Mouse (Mus musculus) CD4-positive, CD25-positive, alpha-beta regulatory T cell, adult 4 months (primary cell): ENCODE data around the gene Upp1. TPM values are rescaled to one million over a fixed set of nuclear protein-coding genes. Genes with fewer than 3 reads are reported as not detected.
"Not testable (repeated sequence)": the region's sequence is repeated elsewhere in the genome, so short reads cannot be mapped to it uniquely, and the experiment has no call there.

Experiments
- ATAC-seq: one replicate; pipeline ENCODE4 v1.8.0; 2017
- polyA plus RNA-seq, 2 experiments: library from polyadenylated mRNA; unstranded; fragments of 100-300 nt; shearing (Covaris generic); gene quantifications; one replicate each; pipeline ENCODE4 v1.2.1; 2017

Upp1 gene
- not detected for polyA plus RNA-seq

DNA sequence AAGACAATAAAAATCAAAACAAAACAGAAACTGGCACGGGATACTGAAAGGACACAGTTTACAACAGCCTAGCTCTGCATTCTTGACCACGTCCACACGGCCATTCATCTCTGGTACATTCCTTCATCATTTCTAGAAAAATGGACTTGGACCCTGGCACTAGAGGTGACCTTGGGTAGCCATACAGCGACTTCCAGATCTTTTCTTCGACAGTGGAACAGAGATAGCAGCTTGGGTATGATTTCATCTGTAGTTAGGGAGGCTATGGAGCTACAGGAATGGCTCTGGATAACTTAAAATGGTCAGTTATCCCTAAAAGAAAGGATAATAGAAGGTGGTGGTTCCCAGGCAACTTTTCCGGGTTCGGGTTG, at the start of gene Upp1:
Gene Upp1 (plus strand): TSS at position 54 of the 371 bp plus-strand sequence.
- no peak for ATAC-seq

DNA sequence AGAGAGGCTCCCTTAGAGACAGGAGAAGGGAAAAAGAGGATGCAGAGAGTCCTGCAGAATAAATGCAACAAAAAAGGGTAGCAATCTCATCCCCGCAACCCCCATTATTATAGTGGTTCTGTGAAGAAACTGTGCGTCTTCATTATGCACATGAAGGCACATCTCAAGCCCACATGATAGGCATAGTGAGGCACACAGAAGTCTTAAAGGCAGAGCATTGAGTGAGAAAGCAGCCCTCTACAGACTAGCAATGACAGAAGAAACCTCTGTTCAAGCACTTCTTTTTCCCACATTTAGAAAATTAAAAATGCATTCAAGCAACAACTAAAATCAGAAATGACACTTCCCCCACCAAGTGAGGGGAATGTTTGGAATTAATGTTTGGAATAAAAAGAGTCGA, 41.5 kb upstream of the Upp1 start:
- ATAC-seq = no peak

DNA sequence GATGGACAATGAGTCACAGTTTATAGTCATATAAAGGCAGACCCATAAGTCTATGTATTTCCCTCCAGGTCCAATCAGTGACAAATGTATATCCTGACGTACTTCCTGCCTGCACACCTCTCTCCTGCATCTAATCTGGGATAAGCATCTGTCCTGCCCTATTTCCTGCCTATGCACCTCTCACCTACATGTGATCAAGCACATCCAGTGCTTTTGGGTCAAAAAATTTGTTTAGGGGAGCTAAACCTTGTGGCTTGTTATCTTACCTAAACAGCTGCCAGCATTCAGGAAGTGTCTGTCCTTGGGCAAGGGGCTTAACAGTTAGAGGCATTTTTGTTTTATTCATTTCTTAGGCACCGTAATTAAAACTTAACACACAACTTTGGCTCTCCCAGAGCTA, 4.7 kb upstream of the Upp1 start:
- ATAC-seq = no peak

DNA sequence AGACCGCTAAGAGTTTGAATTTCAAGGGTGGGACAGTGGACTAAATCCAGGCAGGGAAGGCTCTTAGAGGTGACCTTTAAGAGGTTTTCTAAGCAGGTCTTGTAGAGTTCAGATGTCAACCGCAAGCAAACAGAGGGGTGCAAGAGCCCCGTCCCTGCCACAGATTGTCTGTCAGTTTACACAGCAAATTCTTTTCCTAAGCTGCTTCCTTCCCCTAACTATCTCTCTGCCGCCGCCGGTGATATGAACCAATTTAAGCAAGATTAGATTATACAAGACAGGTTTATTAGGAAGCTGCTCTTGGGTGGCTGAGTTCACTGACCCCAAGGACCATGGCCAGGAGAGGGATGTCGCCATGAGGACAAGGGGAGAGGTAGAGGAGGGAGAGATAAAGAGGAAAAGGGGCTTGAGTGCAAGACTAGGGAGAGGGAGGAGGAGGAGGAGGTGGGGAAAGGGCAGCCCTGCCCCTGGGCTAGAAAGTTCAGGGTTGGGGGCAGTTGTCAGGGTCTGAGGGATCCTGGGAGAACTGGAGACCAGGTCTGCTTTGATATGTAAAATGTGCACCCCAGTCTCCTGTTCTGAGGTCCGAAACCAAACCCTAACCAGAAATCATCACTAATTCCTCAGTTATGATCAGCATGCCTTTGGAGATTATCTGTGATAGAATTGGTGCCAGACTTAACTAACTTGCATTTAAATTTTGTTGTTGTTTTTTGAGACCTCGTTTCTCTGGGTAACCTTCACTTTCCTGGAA, 2.4 kb upstream of the Upp1 start:
- no peak for ATAC-seq

DNA sequence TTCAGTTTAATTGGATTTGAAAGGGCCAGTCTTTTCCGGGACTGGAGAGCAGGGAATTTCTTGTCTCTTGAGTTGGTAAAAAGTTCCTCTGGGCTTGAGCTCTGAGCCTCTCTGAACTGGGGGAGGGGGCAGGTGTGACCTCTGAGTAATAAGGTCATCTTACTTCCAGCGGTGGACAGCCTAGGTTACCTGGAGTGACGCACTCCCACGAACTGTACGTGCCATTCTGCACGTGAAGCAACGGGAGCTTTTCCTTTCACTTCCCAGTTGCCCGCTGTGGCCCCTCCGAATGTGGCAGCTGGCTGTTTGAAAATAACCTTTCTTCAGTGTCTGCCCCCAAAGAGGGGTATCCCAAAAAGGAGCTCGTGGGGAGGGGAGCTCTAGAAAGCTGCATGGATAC, 1.8 kb upstream of the Upp1 start:
- ATAC-seq = no peak

DNA sequence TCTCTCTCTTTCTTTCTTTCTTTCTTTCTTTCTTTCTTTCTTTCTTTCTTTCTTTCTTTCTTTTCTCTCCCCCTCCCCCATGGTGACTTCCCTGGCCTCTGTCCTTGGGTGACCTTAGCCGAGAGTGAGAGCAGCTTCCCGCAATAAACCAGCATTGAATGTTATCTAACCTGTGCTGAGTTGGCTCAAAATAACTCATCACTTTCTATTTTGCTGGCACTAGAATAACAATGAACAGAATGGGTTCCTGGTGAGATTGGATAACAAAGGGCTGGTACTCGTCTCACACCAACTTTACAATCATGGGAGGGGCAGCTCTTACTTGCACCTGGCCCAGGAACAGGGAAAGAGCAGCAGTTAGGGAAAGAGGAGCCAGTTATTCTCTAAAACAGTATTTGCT, 987 bp upstream of the Upp1 start:
- ATAC-seq = no peak

DNA sequence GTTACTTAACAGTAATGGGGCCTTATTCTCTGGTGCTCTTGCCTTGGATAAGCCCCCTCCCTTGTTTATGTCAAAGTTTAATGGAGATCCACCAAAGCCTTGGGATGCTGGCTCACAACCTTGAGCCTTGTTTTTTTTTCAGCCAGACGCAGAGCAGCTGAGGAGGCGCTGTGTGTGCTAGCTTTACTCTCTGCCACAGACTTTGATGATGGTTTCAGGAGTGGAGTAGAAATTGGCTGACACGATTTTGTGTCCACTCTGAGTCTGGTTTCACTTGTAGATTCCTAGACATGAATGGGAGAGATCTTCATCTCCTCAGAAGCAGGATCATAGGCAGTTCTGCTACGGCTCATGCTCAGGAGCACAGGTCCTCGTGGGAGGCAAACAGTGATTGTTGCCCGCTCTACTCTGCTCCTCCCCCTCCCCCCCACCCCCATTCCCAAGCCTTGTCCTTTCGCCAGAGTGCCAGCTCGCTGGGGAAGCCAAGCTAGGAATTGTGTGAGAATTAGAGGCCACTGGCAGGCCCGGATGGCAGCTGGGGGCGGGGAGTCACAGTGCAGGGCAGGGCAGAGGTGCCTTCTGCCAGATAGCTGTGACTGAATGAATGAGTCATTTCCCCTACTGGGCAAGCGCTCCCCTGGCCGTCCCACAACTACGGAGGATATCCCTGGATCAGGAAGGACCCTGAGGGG, 399 bp upstream of the Upp1 start:
- no peak for ATAC-seq

DNA sequence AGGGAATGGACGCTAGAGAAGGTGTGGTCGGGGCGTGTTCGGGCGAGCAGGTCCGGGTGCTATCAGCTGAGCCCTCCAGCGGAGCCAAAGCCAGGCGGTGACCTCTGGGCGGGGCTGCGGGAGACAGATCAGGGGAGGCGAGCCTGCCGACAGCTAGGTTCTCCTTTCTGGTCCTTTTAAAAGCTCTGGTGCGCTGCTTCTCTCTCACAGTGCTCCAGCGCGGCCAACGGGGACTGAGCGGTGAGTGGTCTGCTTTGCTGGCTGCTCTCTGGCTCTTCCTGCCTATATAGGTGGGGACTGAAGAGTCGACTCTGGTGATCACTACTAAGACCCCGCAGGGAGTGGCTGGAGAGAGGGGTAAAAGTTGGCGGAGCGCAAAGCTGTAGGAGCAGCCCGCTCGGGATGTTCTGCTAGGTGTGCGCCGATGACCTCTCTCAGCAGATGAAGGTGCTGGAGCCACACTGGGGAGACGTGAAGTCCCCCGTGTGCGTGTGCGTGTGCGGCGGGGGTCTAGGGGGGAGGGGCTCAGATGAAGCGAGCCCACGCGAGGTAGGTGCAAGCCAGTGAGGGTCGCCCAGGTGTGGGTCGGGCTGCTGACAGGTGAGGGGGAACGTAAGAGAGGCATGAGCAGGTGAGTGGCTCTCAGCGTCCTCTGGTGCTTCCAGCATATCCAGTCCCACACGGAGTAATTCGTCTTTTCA, 668 bp downstream of the Upp1 start:
- ATAC-seq = no peak

DNA sequence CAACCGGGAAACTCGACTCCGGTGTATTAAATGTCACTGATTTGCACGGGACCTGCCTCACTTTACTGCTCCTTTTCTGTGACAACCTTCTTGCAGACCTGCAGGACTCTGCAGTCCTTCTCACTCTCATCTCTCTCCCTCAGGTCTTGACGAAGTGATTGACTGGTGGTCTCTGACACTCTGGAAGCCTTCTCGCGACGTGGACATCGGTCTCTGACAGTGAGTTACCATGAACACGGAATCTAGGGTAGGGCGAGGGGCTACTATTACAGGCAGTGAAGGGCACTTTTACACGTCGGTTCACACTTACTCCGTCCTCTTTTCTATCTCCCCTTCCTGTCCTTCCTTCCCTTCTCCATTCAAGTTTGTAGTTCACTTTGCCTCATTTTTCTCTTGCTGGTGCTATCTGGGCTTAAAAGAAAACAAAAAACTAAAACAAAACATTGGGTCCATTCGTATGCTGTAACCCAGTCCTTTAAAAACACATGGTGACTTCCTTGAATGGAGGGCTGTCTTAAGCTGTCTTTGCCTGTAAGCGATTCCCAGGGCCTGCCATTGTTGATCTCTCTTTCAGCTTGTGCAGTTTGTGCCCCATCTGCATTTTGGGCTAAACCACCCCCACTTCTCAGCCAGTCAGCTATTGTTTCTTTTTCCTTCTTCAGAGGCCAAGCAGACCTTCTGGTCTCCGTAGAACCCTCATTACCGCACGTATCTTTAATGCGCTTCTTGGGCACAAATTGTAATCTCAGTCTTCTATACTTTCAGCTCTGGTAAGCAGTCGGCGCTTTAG, 1.5 kb downstream of the Upp1 start:
- ATAC-seq = no peak

DNA sequence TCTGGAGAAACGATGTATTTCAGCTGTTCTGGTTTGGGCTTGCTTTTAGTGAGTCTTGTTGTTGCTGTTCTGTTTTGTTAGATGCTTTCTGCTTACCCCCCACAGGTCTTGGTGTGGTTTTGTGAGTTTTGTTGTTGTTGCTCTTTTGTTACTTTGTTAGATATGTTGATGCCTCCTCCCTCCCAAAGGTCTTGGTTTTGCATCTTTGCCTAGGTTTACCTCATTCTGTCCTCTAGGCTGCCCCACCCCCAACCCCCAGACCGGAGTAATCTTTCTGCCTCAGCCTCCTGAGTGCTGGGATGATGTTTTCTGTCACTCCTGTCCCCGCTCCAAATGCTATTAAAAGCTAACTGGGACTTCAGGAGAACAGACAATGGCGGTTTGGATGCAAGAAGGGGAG, 4.4 kb downstream of the Upp1 start:
- ATAC-seq = no peak

DNA sequence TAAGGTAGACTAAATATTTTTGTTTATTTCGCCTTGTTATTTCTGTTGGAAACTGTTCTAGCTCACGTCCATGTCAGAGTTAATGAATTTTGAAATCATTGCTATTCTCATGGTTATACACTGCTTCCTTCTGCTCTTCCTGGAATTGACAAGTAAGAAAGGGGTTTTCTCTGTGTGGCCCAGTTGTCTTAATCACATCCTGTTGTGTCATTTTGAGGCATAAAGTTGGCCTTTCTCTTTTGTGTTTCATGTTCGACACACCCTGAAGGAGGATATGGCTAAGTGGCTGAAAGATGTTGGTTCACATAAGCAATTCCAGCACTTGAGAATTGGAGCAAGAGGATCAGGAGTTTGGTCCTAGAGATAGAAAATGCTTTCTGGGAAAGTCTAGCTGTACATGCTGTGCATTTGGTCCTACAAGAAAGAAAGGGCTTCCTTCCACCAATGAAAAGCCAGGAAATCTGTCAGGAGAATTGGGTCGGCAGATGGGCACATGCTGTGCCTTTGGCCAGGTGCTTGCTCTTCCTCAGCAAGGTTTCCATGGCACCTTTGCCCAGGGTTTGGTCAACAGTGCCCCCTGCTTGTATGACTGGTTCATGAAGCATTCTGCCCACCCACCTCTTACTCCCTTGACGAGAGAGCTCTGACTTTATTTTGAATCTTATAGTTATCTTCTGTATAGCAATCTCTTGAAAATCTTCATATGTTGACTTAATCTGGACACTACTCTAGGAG, 8.6 kb downstream of the Upp1 start:
- no peak for ATAC-seq

DNA sequence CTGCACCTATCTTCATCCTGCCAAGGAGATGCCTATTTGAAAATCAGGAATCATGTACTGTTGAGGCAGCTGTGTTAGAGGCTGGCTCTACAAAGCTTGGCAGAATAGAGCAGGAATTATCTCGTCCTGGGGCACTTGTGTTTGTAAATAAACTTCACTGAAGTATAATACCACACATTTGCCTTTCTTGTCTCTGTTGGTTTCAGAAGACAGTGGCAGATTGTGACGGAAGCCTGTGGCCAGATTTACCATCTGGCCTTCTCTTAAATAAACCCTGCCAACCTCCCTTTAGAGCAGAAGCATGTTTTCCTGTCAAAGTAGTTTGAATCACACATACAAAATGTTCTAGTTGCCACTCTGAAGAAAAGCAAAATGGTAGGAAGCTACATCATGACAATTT, 10.2 kb downstream of the Upp1 start:
- ATAC-seq = no peak

DNA sequence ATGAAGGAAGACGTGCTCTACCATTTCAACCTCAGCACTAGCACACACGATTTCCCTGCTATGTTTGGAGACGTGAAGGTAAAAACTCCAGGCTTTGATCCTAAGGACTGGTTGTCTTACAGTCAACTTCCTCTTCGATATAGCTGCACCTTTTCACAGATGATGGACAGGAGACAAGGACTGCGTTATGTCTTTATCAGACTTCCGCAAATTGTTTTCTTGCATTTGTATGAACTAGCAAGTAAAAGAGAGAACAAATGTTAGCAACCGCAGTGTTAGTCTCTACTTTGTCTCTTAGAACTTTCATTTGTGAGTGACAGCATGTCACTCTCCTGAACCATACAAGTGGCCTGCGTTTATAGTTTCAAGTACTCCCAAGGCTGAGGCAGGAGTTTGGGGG, 11.6 kb downstream of the Upp1 start:
- ATAC-seq = no peak

DNA sequence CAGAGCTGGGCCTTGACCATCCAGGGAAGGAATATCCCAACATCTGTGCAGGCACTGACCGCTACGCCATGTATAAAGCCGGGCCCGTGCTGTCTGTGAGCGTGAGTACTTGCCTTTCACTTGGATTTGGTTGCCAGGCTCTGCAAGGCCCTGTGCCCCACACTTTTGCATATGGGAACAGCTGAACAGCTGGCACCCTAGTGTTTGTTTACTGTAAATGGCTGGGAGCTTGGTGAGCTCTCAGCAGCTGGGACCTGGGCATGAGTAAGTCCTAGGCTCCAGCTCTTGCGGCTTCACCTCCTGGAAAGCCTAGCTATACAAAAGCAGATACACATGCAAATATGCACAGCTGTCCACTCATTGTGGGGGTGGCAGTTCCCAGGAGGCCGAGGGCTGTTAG, 13.8 kb downstream of the Upp1 start:
- ATAC-seq = no peak

DNA sequence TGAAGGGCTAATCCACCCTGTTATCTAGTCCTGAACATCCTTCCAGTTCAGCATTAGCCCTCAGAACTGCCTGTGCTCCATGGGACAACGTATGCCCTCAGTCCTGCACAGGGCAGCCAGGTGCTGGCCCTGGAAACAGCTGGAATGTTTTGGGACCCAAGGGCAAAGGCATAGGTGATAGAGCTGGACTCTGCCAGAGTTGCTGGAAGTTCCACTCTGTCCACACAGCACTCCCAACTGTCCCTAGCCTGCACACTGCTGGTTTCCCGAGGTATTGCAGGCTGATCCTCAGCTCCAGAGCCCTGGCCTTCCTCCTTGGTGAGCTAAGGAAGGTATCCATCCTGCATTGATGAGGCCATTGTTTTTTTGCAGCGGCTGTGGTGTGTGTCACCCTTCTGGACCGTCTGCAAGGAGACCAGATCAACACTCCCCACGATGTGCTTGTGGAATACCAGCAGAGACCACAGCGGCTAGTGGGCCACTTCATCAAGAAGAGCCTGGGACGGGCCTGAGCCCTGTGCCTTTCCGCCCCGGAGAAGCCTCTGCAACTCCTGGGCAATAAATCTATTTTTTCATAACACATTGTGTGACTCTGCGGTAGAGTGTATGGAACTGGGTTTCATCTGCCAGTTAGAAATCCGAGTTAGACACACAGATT, 17.8 kb downstream of the Upp1 start:
- no peak for ATAC-seq

DNA sequence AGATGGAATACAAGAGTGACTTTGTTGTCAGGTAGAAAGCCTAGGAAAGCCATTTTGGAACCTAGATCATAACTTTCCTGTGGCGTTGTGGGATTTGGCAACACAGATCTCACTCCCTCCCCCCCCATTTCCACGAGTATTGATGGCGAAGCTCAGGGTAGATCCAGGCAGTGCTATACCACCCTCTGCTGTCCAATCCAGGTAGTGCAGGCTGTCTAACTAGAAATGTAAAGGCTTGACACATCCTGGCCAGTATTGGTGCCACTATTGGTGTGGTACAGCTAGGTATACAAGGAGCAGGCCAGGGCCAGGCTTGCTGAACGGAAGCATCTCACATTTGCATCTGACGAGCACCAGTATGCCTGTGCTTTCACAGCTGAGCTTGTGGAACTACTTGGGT, 18.6 kb downstream of the Upp1 start:
- no peak for ATAC-seq

DNA sequence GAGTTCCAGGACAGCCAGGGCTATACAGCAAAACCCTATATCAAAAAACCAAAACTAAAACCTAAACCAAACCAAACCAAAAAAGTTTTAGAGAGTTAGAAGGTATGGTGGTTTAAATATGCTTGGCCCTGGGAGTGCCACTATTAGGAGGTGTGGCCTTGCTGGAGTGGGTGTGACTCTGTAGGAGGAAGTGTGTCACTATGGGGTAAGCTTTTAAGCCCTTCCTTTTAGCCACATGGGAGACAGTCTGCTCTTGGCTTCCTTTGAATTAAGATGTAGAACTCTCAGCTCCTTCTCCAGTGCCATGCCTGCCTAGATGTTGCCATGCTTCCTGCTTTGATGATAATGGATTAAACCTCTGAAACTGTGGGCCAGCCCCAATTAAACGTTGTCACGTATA, 27.2 kb downstream of the Upp1 start:
- ATAC-seq = no peak

DNA sequence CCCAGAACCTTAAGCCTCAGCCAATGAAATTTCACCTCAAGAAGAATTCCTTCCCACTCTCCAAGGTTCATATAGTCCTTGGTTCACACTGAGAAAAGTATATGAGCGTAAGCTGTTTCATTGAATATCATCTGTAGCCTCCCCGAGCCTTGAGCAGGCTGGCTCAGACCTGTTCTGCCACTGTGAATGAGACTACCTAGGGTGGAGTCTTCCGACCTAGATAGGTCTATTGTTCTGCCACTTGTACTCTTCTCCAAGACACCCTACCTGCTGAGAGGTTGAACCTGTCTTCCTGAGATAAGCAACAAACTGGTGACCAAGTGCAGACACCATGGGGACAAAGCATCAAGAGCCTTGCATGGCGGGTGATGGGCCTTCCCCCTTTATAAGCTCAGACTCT, 28.2 kb downstream of the Upp1 start:
- no peak for ATAC-seq

DNA sequence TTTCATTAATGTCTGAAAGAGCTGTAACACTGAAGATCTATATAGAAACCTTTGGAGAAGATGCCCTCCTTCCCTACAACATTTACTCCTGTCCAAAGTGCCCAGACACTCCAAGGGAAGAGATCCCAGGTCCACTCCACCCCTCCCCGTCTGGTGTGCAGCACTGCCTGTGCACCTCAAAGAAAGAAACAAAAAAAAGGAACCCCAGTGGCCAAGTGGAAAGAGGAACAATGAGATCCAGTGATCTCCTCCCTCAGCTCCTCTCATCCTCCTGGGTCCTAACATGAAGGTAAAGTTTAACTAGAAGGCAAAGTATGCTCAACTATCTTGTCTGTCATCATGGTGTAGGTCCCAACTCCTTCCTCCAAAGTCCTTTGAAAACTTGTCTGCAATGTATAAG, 28.8 kb downstream of the Upp1 start:
- no peak for ATAC-seq

DNA sequence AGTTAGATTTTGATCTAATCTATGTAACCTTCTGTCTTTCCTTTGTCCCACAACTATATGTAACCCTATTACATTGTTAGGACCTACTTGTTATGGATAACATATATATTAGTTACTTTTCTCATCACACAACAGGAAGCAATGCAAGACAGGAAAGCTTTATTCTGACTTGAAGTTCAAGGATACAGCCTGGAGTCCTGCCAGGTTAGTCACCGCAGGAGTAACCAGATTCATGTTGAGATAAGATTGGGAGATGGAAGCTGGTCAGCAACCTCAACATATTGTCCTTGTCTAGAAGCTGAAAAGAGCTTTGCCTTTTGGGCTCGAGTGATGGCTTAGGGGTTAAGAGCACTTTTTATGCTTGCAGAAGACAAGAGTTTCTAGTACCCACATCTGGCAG, 30.3 kb downstream of the Upp1 start:
- no peak for ATAC-seq

DNA sequence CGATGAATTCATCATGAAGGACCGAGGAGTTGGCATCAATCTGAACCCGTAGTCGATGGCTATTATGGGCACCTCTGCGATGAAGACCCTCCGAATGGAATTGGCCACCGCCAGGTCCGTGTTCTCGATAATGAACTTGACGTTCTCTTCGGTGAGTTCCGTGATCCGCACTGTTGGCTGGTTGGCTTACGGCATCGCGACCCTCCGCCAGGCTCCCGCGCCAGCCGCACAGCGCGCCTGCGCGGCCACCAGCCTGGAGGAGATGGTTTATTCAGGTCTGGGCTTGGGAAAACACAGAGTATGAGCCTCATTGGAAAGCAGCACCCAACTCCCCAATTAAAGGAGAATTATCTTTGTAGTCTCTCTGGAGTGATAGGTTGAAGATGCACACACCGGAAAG, 32.5 kb downstream of the Upp1 start:
- not testable (repeated sequence) for ATAC-seq

DNA sequence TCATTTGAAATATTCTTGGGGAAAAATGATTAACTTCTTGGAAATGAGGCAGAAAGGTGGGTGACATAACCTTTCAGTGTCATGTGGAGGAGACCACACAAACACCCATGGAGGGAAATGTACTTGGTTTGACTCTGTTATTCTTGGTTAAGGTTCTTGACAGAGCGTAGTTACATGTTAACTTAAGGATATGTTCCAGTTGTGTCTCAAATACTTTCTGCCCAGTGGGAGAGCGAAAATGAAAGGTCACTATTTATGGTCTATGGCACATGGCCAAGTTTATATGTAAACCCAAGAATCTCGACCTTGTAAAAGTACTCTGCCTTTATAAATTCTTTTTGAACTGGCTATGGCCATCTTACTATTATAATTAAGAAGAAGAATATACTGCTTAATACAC, 42.0 kb downstream of the Upp1 start:
- ATAC-seq = no peak
